Mouse (Mus musculus) embryo, embryonic 11 days (tissue): Measurements from ENCODE around the gene 4933400A11Rik.

Experiments used
- DNase-seq: peaks from one replicate; pipeline ENCODE4 v3.0.0-alpha.2; 2015

Gene 4933400A11Rik

DNA sequence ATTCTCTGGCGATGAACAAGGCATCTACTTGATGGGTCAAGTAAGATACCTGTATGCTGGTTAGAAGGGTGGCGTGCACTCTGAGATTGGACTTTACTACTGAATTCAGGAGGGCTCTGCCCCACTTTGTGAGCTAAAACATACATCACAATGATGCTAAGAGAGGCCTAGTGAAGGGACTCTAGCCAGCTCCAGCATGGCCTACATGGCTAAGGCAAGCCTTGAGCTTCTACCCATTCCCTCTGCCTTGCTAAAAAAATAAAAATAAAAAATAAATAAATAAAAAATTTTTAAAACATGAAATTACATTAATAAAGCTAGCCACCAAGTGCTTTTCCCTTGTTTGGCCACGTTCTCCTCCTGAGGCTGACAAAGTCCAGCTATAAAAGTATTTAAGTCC, at the start of gene 4933400A11Rik:
4933400A11Rik (minus strand) TSS at position 101 of the 400 bp plus-strand sequence.
- DNase-seq = no peak

DNA sequence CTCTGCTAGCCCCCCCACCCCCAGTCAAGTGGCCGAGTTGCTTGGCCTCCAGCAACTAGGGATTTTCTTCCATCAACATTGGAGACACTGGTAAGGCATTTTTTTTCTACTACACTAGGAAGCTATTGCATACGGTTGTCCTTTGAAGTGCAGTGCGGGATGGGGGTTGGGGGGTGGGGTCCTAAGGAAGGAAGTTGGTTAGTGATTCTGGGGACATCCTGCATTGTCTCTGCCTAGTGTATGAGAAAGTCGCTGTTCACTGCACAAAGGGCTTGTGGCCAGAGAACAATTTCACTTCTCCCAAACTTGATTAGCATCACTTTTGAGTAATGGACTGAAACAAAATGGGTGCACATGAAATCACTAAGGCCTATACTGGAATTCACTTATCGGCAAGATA, 48.7 kb upstream of the 4933400A11Rik start:
- no peak for DNase-seq

DNA sequence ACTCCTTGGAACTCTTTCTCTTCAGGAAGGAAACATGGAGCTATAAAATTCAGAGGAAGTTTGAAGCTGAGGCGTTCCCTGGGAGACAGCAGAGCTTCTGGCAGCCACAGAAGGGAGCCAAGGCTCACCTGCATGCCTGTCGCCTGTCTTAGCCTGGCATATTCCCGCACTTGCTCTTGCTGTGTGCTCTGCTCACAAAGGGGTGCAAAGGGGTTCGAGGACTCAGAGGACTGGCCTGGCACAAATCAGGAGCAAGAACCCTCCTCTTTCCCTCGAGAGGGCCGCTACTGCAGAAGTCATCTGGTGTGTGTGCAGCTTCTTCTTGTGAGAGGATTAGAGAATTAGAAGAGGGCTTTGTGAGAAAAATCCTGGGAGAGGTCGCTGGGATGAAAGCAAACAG, 48.3 kb upstream of the 4933400A11Rik start:
- peak; percentile 11 for DNase-seq

DNA sequence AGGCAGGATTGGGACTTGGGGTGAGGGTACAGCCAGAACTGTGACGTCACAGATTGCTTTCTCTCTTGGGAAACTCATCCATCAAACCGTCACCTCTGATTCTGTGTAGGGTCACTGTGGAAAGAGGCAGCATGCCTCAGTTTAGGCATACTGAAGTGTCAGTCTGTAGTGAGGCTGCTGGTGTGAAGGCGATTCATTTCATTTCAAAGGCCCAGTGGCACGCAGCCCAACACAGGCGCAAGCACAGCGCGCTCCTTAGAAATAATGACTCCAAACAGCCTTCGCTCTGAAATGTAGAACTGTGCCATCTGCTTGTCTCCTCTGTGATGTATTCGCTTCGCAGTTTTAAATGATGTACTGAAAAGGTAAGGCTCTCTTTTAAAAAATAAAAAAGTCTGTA, 47.5 kb upstream of the 4933400A11Rik start:
- peak; percentile 37 for DNase-seq

DNA sequence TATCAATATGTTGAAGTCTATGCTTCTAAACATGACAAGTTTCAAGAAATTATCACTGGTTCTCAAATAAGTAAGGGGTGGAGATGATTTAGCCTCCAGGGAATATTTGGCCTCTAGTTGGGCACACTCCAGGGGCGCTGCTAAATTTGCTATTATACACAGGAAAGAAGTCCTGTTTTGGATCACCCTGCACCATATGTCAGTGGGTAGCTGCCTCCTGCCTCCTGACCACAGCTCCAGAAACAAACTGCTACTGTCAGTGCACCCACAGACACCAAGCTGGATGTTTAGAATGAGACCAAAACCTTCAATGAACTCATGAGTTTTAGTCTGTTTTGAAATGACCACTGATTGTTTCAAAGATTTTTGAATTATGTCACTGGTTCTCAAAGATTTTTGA, 34.2 kb upstream of the 4933400A11Rik start:
- DNase-seq = no peak

DNA sequence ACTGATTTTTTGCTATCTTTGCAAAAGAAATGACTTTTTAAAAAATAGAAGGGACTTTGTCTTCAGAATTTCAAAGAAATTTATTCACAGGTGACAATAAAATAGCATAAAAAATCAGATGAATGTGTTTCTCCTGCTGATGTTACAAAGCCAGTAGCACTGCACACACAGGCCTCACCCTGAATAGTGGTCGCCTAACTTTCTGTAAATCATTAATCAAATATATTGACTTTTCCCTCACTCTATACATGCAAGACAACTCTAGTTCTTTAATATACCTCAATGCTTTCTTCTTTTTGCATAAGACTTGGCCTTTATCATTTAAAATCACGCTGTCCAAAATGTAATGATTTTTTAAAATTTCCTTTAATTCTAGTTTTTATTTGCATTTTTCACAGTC, 32.3 kb upstream of the 4933400A11Rik start:
- DNase-seq = no peak

DNA sequence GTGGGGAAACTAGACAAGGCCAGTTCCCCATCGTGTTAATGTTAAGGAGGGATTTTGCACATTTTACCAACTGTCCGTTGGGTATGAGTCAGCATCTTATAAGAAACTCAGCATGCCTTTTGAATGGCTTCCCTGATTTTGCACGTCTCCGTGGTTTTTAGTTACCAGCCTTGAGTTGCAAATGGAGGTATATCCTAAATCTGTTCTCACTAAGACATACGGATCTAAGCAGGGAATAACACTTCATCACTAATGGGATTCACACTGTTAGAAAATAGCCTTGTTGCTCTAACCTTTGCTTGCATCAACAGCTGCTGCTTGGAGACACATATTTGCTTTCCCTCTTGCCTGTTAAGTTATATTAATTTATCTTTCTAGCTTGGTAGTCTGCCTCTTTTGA, 31.9 kb upstream of the 4933400A11Rik start:
- DNase-seq = no peak

DNA sequence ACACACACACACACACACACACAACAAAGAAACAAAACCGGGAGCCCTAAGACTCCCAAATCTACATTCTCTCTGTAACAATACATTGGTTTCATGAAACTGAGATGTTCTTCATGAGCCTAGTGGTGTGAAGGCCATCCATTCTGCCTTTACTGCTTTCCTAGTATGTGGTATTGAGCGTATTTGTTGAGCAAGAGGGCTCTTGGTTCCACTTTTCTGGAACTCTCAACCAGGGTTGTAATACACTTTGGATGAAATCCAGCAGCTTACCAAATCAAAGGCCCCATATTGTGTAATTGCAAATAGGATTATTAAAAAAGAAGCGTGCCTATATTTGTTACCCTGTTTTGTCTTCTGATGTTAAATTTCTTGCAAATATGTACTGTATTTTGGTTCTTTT, 28.3 kb upstream of the 4933400A11Rik start:
- DNase-seq = no peak

DNA sequence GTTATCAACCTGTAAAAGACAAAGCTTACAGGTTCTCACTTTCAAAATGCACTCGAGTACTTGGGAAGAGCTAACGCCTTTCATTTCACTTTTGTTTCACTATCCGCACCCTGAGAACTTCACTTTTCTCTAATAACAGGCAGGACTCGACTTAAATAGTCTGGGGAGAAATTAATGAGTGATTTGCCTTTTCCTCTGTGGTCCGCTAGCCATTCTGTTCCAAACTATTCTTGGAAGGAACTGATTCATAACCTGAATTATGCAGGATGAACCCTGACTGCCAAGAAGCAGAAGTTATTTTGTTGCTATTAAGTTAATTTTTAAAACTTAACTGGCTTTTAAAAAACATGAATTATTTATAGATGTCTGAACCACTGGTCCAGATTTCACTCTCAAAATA, 26.4 kb upstream of the 4933400A11Rik start:
- DNase-seq = no peak

DNA sequence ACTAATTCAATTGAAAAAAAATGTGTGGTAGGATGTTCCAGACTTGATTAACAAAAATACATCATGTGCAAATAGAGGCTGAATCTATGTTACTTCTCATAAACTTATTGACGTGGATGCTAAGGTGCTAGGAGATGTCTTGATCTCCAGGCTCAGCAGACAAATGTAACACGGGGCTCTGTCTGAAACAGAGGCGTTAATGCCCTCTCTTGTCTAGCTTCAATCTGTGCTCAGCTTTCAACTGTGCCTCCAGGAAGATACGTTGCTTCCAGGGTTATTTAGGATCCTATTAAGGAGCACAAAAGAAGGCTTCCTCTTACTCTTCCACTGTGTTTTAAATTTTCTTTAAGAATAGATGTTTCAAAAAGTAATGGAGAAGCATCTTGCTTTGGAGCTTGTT, 20.8 kb upstream of the 4933400A11Rik start:
- no peak for DNase-seq

DNA sequence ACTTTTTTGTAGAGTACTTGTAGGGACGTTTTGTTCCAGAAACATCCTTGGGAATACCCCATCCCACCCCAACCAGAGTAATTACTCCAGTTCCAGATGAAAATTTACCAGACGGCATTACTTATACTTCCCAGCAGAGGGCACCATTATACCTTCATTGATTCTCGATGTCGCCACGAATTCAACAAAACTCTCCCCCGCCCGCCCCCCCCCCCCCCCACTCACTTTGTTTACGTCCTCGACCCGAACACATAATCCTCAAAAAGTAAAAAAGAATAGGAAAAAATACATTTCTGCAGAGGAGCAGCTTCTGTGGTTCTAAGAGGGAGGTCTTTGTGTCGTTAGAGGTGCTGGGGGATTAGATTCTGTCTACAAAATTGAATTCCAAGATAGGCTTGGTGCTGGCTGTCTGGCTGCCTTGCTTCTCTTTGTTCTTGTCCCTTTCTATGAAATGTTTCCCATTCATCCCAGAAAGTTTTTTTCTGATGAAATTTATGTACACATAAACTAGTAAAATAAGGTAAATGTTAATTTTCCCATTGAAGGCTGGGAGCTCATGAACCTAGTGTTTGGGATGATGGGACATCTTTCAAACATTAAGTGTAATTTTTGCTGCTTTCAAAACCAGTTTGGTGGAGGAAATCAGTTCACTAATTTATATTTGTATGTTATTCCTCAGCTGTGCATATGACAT, 19.7 kb upstream of the 4933400A11Rik start:
- DNase-seq = peak; percentile 62

DNA sequence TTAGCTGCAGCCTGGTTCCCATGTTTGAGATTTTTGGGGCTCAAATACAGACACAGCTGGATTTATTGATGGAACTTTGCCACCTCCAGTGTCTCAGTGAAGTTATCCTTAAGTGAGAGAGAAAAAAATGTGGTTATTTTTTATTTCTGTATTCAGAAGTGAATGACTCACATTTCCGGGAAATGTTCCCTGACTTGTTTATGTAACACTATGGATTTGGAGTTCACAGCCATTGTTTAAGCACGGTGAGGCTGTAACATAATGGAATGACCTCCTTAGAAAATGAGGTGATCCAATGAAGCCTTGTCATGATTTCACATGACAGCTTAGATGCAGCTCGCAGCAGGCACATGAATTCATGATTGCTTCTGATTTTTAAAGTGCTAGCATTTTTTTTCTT, 17.7 kb upstream of the 4933400A11Rik start:
- DNase-seq = no peak

DNA sequence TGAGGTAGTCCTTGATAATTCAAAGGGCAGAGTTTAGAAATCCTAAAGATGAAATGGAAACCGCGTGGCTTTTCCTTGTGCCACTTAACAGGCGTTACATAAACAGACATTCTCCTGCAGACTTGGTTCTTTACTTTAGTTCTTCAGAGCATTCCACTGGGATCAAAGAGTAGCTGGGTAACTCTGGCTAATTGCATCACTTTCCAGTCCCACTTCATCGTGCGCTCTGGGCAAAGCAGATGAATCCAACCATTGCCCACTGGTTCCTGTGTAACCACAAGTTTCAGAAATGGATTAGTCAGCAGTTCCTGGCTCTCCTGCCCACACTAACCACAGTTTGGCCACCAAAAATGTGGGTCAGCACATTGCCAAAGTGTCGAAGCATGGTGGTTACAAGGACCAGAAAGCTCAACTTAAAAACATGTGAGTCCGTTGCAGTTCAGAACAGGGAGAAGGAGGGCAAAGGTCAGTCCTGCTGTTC, 15.4 kb upstream of the 4933400A11Rik start:
- no peak for DNase-seq

DNA sequence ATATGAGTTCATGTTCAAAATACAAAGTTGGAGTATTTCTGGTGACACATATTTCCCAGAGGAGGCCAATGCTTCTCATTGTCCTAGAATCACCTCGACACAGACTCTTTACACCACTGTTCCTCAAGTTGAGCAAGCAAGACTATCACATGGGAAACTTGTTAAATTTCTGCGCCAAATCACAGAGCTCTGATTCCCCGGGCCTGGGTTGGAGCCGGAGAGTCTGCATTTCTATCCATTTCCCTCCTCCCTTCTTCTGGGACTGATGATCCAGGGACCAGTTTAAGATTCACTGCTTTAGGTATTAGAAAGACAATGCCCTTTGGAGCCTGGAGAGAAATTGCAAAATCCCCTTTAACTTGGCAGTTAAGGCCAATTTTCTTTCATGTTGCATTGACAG, 15.0 kb upstream of the 4933400A11Rik start:
- DNase-seq = no peak

DNA sequence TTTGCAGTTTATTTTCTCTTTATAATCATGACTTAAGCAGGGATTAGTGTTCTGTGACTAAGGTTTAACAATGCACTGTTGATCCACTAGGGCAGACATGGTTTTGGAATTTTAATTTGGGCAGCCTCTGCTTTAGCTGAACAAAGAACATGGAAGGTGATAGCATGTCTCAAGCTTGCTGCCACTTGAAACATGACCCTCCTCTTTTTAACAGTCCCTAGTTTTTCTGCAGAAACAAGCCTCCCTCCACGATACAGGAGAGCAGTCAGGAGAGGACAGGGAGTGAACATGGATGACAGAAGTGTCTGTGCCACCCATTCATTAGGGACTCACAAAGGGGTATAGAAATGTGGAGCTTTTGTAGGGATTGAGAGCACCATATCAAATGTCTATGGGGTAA, 13.4 kb upstream of the 4933400A11Rik start:
- peak; percentile 14 for DNase-seq

DNA sequence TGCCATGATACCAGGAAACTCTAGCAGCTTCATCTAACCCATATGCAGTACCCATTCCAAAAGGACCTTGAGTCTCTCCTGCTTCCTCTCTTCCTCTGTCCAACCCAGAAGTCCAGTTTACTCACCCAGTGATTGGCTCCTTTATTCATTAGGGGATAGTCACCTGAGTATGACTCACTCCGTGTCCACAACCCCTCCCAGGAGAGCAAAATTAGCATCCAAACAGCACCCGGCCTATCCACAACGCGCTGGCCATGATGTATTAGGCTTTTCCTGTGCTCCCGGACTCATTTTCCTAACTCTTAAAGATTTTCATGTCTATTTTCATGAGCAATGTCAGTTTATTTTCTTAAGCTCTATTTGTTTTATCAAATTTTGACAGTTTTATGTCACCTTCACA, 10.3 kb upstream of the 4933400A11Rik start:
- DNase-seq = no peak

DNA sequence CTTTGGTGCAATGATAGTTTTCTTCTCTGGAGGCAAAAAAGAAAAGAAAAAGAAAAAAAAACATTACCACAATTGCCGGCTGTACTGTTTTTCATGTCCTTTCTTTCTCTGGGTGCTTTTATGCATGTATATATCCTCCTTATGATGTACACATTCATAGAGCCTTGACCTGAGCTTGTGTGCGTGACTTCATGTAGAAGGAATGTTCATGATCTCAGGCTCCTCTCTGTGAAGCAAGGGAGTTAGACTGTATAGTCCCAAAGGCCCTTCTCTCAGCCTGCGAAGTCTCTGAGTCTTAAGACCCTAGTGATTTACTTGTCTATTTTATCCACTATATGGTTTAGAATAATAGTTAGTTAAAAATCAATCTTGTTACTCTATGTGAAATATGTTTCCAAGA, 21.4 kb downstream of the 4933400A11Rik start:
- DNase-seq = no peak

DNA sequence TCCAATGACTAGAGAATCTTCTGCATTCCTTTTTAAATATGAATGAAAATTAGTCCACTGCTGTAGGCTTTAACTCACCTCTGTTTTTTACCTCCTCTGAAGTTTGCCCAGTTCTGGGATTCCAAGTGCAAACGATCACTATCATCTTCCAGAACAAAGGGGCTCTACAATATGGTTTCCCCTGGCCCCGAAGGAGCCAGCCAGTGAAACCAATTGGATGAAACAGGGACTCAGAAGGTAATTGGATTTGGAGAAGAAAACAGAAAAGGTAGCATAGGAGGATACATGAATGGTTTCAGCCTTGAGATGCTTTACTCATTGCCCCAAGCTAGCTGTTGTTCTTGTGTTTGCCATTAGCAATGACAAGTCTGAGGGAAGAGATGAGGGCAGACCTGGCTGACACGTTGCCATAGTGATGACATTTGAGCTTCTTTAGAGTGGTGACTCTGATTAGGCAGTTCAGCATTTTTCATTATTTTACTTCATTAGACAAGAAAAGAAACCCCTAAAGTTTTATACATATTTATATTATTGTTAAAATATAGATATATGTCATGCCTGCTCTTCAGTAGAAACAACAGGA, 44.0 kb downstream of the 4933400A11Rik start:
- no peak for DNase-seq
